Mouse (Mus musculus) CH12.LX (cell line): Measurements from ENCODE around the gene Gm10271. TPM values are rescaled to one million over a fixed set of nuclear protein-coding genes. Genes with fewer than 3 reads are reported as not detected.

Source experiments
- DNase-seq: peaks from one replicate; pipeline ENCODE4 v3.0.0-alpha.2; 2013; ENCODE audit errors: extremely low read depth
- H3K27ac ChIP-seq: 2 replicates; pipeline ENCODE4 v1.5.1; 2012; ENCODE audit warnings: low read depth, mild to moderate bottlenecking, control low read depth, moderate library complexity; ENCODE audit not compliant: insufficient read depth
- H3K27me3 ChIP-seq: replicated peaks from 2 replicates; pipeline ENCODE3; 2012; ENCODE audit warnings: inconsistent platforms
- H3K36me3 ChIP-seq, 2 experiments: replicated peaks in 1 of 2; 2 replicates each; pipeline versions ENCODE3 to v1.6.1; 2012; ENCODE audit warnings: inconsistent platforms in 1 of 2, low read length in 1 of 2, mild to moderate bottlenecking in 1 of 2, mixed read lengths in 1 of 2, moderate library complexity in 1 of 2; ENCODE audit not compliant: control insufficient read depth in 1 of 2, insufficient read depth in 1 of 2
- H3K4me1 ChIP-seq, 2 experiments: 2 replicates each; pipeline ENCODE4 v1.6.1; 2012; ENCODE audit warnings: inconsistent platforms in 1 of 2, moderate library complexity in 1 of 2; ENCODE audit not compliant: insufficient read depth in 2 of 2, control insufficient read depth in 1 of 2
- H3K4me2 ChIP-seq: 2 replicates; pipeline ENCODE4 v1.6.1; 2012; ENCODE audit warnings: low read depth, mild to moderate bottlenecking, control low read depth; ENCODE audit not compliant: poor library complexity, insufficient read depth, severe bottlenecking
- H3K4me3 ChIP-seq, 3 experiments: fragments of 150-350 bp in 1 of 3; sonication (generic) in 1 of 3; replicated peaks in 1 of 3; 2 replicates each; pipeline versions ENCODE3 to v1.5.1; 2011 to 2012; ENCODE audit warnings: low read depth in 2 of 3, low read length in 2 of 3, mild to moderate bottlenecking in 2 of 3, moderate library complexity in 2 of 3, control low read depth in 1 of 3, improper control_type of control experiment in 1 of 3, inconsistent platforms in 1 of 3, mixed read lengths in 1 of 3; ENCODE audit not compliant: poor library complexity in 1 of 3
- H3K79me2 ChIP-seq: replicated peaks from 2 replicates; pipeline ENCODE4 v1.6.1; 2012; ENCODE audit warnings: mild to moderate bottlenecking, moderate library complexity; ENCODE audit not compliant: control insufficient read depth, poor library complexity, insufficient read depth, severe bottlenecking; ENCODE audit errors: extremely low read depth
- H3K9ac ChIP-seq: 2 replicates; pipeline ENCODE4 v1.6.1; 2012; ENCODE audit warnings: low read depth, mild to moderate bottlenecking, control low read depth, moderate library complexity; ENCODE audit not compliant: insufficient read depth
- H3K9me3 ChIP-seq: replicated peaks from 2 replicates; pipeline ENCODE3; 2012; ENCODE audit warnings: low read length, inconsistent platforms, mixed read lengths
- CHD1 ChIP-seq: IDR thresholded peaks from 2 replicates; pipeline ENCODE4 v1.6.1; 2012; ENCODE audit warnings: low read depth, low read length, improper control_type of control experiment, inconsistent platforms
- CTCF ChIP-seq, 2 experiments: IDR thresholded peaks in 1 of 2; conservative IDR thresholded peaks in 1 of 2; 2 replicates each; pipeline ENCODE4 v1.5.1; 2011 to 2012; ENCODE audit warnings: low read depth in 2 of 2, low read length in 2 of 2, improper control_type of control experiment in 1 of 2, inconsistent platforms in 1 of 2, mild to moderate bottlenecking in 1 of 2, moderate library complexity in 1 of 2
- E2F4 ChIP-seq: IDR thresholded peaks from 2 replicates; pipeline ENCODE4 v1.6.1; 2011; ENCODE audit warnings: low read depth, low read length, improper control_type of control experiment; ENCODE audit not compliant: insufficient replicate concordance
- ELF1 ChIP-seq: IDR thresholded peaks from 2 replicates; pipeline ENCODE4 v1.6.1; 2014; ENCODE audit warnings: low read depth, mild to moderate bottlenecking, inconsistent platforms, low read length, improper control_type of control experiment
- EP300 ChIP-seq: IDR thresholded peaks from 2 replicates; pipeline ENCODE4 v1.6.1; 2011; ENCODE audit warnings: low read length, improper control_type of control experiment
- ETS1 ChIP-seq: conservative IDR thresholded peaks from 2 replicates; pipeline ENCODE4 v1.6.1; 2012; ENCODE audit warnings: low read depth, mild to moderate bottlenecking, inconsistent platforms, low read length, improper control_type of control experiment, moderate library complexity
- JUN ChIP-seq: IDR thresholded peaks from 2 replicates; pipeline ENCODE4 v1.6.1; 2011; ENCODE audit warnings: low read depth, mild to moderate bottlenecking, low read length, improper control_type of control experiment, moderate library complexity; ENCODE audit not compliant: insufficient read depth
- KAT2A ChIP-seq: IDR thresholded peaks from 2 replicates; pipeline ENCODE4 v1.6.1; 2012; ENCODE audit warnings: low read length, improper control_type of control experiment, inconsistent platforms; ENCODE audit not compliant: insufficient replicate concordance
- MAFK ChIP-seq: IDR thresholded peaks from 2 replicates; pipeline ENCODE4 v1.6.1; 2011; ENCODE audit warnings: low read length, improper control_type of control experiment; ENCODE audit not compliant: insufficient replicate concordance
- MAX ChIP-seq: IDR thresholded peaks from 2 replicates; pipeline ENCODE4 v1.6.1; 2011; ENCODE audit warnings: low read length, improper control_type of control experiment
- MAZ ChIP-seq: IDR thresholded peaks from 2 replicates; pipeline ENCODE4 v1.6.1; 2012; ENCODE audit warnings: low read depth, mild to moderate bottlenecking, inconsistent platforms, low read length, improper control_type of control experiment, moderate library complexity
- MEF2A ChIP-seq: IDR thresholded peaks from 2 replicates; pipeline ENCODE4 v1.6.1; 2014; ENCODE audit warnings: low read depth, mild to moderate bottlenecking, inconsistent platforms, low read length, improper control_type of control experiment, borderline replicate concordance
- MXI1 ChIP-seq: IDR thresholded peaks from 2 replicates; pipeline ENCODE4 v1.6.1; 2011; ENCODE audit warnings: mild to moderate bottlenecking, low read depth, low read length, improper control_type of control experiment
- MYC ChIP-seq: IDR thresholded peaks from 2 replicates; pipeline ENCODE4 v1.6.1; 2011; ENCODE audit warnings: low read depth, mild to moderate bottlenecking, improper control_type of control experiment, low read length
- NELFE ChIP-seq: IDR thresholded peaks from 2 replicates; pipeline ENCODE4 v1.6.1; 2011; ENCODE audit warnings: low read depth, low read length, improper control_type of control experiment
- NRF1 ChIP-seq: IDR thresholded peaks from 2 replicates; pipeline ENCODE4 v1.6.1; 2014; ENCODE audit warnings: low read depth, mild to moderate bottlenecking, inconsistent platforms, low read length, improper control_type of control experiment, moderate library complexity
- PAX5 ChIP-seq: IDR thresholded peaks from 2 replicates; pipeline ENCODE4 v1.6.1; 2012; ENCODE audit warnings: low read length, inconsistent platforms, mixed read lengths
- POLR2AphosphoS2 ChIP-seq: IDR thresholded peaks from 2 replicates; pipeline ENCODE4 v1.6.1; 2011; ENCODE audit warnings: low read depth, low read length, improper control_type of control experiment
- RAD21 ChIP-seq: IDR thresholded peaks from 2 replicates; pipeline ENCODE4 v1.6.1; 2011; ENCODE audit warnings: low read depth, mild to moderate bottlenecking, low read length, improper control_type of control experiment, moderate library complexity
- RCOR1 ChIP-seq: conservative IDR thresholded peaks from 2 replicates; pipeline ENCODE4 v1.6.1; 2012; ENCODE audit warnings: low read depth, mild to moderate bottlenecking, inconsistent platforms, low read length, improper control_type of control experiment
- SIN3A ChIP-seq: IDR thresholded peaks from 2 replicates; pipeline ENCODE4 v1.6.1; 2012; ENCODE audit warnings: low read length, improper control_type of control experiment, inconsistent platforms
- SMC3 ChIP-seq: IDR thresholded peaks from 2 replicates; pipeline ENCODE4 v1.6.1; 2011; ENCODE audit warnings: low read depth, low read length, improper control_type of control experiment
- TBP ChIP-seq: conservative IDR thresholded peaks from 2 replicates; pipeline ENCODE4 v1.6.1; 2011; ENCODE audit warnings: low read depth, low read length, improper control_type of control experiment
- TCF12 ChIP-seq: IDR thresholded peaks from 2 replicates; pipeline ENCODE4 v1.6.1; 2014; ENCODE audit warnings: low read depth, mild to moderate bottlenecking, inconsistent platforms, low read length, improper control_type of control experiment
- UBTF ChIP-seq: IDR thresholded peaks from 2 replicates; pipeline ENCODE4 v1.6.1; 2012; ENCODE audit warnings: low read depth, mild to moderate bottlenecking, inconsistent platforms, low read length, improper control_type of control experiment, moderate library complexity
- ZC3H11A ChIP-seq: IDR thresholded peaks from 2 replicates; pipeline ENCODE4 v1.6.1; 2012; ENCODE audit warnings: low read depth, mild to moderate bottlenecking, inconsistent platforms, low read length, improper control_type of control experiment
- ZNF384 ChIP-seq: IDR thresholded peaks from 2 replicates; pipeline ENCODE4 v1.6.1; 2012; ENCODE audit warnings: low read depth, low read length, improper control_type of control experiment, inconsistent platforms
- dilution Hi-C: fragments of 300-500 bp; cut with MboI; formaldehyde crosslinking; loops from 2 replicates; pipeline ENCODE4 v1.14.3; 2020; ENCODE audit warnings: low sequenced_read_pairs; ENCODE audit not compliant: extremely low pct_unique_long_range_greater_than_20kb, extremely low pct_ligation_motif_present
- in situ Hi-C: fragments of 300-500 bp; cut with MboI; formaldehyde crosslinking; loops from 3 replicates; pipeline ENCODE4 v1.14.3; 2019; ENCODE audit warnings: low sequenced_read_pairs, low pct_ligation_motif_present, low pct_unique_long_range_greater_than_20kb, mixed read lengths
- polyA plus RNA-seq: library from polyadenylated mRNA; unstranded; fragments of >175 nt; gene quantifications from 2 replicates; pipeline ENCODE4 v1.2.1, GENCODE M21; 2012; ENCODE audit warnings: low read depth; ENCODE audit not compliant: insufficient read length
- total RNA-seq, 2 experiments: library from RNA; depleted of rRNA; stranded (reverse); fragments of 300-350 nt in 1 of 2; fragments of >200 nt in 1 of 2; gene quantifications; 2 replicates each; pipeline ENCODE4 v1.2.3; 2012 to 2014

The Gm10271 gene
- total and polyA plus RNA-seq, 3 experiments: not detected

GRCm38 (mm10) chr10:117000975-117001374 lies 28.6 kb upstream of the Gm10271 start:
- Histone ChIP-seq H3K9ac (no peak overlapping the region), H3K4me3 (no peak overlapping the region)
- in situ Hi-C loops: no loop called here
- TF ChIP-seq SMC3 (no peak), MAX (no peak), MEF2A (no peak), RCOR1 (no peak), SIN3A (no peak), ELF1 (no peak), ZNF384 (no peak), MYC (no peak), TBP (no peak), EP300 (no peak), CTCF (conservative IDR thresholded peaks at IDR 0.05 in 1 of 2, IDR thresholded peaks at IDR 0.05 in 1 of 2; ENCODE audit: low read depth in 2 of 2, low read length in 2 of 2) (no peak), JUN (no peak), NRF1 (no peak), NELFE (no peak), PAX5 (no peak), ETS1 (no peak), POLR2AphosphoS2 (no peak), E2F4 (no peak), MXI1 (no peak)
- TF ChIP-seq, all 38 proteins: peak for 0
- peaks cover 0 to 5% of the 10 kb centered on the region in 2 experiments; a peak in 2 of 4 replicates for H3K4me1 ChIP-seq
- no peaks in the 10 kb centered on the region for H3K9me3 ChIP-seq
- H3K4me2 ChIP-seq: no peak overlapping the region
- H3K79me2 ChIP-seq: no peaks in the 10 kb centered on the region
- dilution Hi-C loops: no loop called here
- no peaks in the 10 kb centered on the region for H3K27me3 ChIP-seq
- no peaks in the 10 kb centered on the region for H3K36me3 ChIP-seq
- no peak for DNase-seq
- no peak overlapping the region for H3K27ac ChIP-seq

DNA sequence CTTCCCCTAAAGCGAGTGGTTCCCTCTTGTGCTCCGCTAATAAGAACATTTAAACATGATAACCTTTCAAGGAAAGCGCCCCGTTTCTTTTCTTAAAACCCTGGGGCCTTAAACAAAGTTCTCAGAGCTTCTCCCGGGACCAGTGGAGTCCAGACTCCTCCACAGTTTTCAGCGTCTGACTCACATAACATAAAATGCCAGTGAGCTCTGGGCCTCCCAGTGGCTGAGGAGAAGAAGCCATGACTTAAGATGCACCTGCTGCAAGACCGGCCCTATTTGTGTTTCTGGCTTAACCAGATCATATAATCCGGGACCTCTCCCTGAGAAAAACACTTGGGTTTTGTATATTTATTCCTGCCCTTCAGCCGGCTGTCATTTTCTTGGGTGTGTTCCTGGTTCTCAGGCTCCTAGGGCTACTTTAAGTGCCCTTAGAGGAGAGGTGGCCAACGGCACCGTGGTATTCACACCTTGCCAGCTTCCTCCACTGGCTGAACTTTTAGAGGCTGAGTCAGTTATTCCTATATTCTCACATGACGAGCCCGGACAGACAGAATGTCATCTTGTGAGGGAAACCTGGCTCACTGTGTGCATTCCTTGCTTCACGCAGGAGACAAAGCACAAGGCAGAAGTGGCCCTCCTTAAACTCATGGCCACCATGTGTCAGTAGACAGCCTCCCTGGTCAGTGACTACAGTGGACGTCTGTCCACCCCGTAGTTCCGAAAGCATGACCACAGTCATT lies 26.5 kb upstream of the Gm10271 start:
- no peaks in the 10 kb centered on the region for H3K79me2 ChIP-seq
- peaks cover 0 to 7% of the 10 kb centered on the region in 2 experiments; a peak in 2 of 4 replicates for H3K4me1 ChIP-seq
- H3K9me3 ChIP-seq: no peaks in the 10 kb centered on the region
- H3K36me3 ChIP-seq: no peaks in the 10 kb centered on the region
- dilution Hi-C loops (no loop called here), in situ Hi-C loops (no loop called here)
- no peak overlapping the region for H3K4me2 ChIP-seq
- no peaks in the 10 kb centered on the region for H3K27me3 ChIP-seq
- H3K9ac ChIP-seq: no peak overlapping the region
- no peak overlapping the region for H3K27ac ChIP-seq
- no peak for TF ChIP-seq TCF12
- TF ChIP-seq ZC3H11A: no peak
- TF ChIP-seq KAT2A: no peak
- TF ChIP-seq ELF1: no peak
- TF ChIP-seq EP300: no peak
- no peak for TF ChIP-seq RAD21
- TF ChIP-seq NELFE: no peak
- no peak for TF ChIP-seq ZNF384
- TF ChIP-seq PAX5: no peak
- TF ChIP-seq MAZ: no peak
- TF ChIP-seq UBTF: no peak
- TF ChIP-seq MAFK: no peak
- no peak for TF ChIP-seq CHD1
- no peak for TF ChIP-seq ETS1
- no peak for TF ChIP-seq E2F4
- no peak for TF ChIP-seq CTCF (conservative IDR thresholded peaks at IDR 0.05 in 1 of 2, IDR thresholded peaks at IDR 0.05 in 1 of 2; ENCODE audit: low read depth in 2 of 2, low read length in 2 of 2)
- no peak overlapping the region for H3K4me3 ChIP-seq
- DNase-seq: no peak
